ENCODE assay signal across 8 mouse cellular contexts in the genomic region with DNA sequence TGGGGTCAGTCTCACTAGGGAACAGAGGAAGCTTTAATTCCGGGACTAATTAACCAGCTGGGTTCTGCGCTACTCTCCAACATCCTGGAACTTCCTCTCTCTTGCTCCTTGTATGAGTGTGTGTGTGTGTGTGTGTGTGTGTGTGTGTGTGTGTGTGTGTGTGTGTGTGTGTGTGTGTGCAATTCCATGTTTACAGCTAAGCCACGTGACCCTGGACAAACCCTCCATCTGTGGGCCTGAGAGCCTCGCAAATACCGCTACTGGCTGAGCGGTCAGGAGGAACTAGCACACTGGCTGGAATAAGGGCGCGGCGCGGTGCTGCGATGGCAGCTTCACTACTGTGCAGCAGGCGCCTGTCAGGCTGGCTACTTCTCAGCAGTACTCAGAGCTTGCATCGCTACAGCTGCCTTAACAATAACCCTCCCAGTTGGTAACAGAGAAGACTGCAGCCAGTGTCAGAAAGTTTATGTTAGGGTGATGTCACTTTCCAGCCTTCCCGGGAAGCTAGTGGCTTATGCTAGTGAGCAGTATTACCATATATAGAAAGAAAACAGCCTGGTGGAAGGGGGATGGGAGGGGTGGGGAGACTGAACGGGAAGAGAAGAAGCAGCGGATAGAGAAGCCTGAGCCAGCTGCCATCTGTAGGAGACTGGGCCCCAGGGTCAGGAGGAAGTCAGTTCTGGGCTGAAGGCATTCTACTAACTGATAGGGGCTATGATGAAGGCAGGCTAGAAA. TPM values are rescaled to one million over a fixed set of nuclear protein-coding genes. Genes with fewer than 3 reads are reported as not detected.
DNase-seq lines count a peak whose midpoint lies in the region; ATAC-seq and TF ChIP-seq lines count a peak whose summit lies in the region.

No protein-coding gene starts in this region.

- H3K4me1 ChIP-seq in E14TG2a.4 (replicated peaks; ENCODE audit: low read depth, low read length) = peaks cover 18% of the 10 kb centered on the region
- H3K4me1 ChIP-seq in forebrain, embryonic 14.5 days (ENCODE audit: control insufficient read depth, insufficient read depth, low read length) = peaks cover 3% of the 10 kb centered on the region
- peaks cover 2% of the 10 kb centered on the region for H3K4me1 ChIP-seq in liver, postnatal 0 days (ENCODE audit: insufficient read depth)
- peaks cover 15% of the 10 kb centered on the region; the same call in 1 of the 2 replicates for H3K4me1 ChIP-seq in neural tube, embryonic 12.5 days

- peak; percentile 12; the same call in 1 of the 2 replicates for TF ChIP-seq EP300 in liver, postnatal 0 days (IDR thresholded peaks at IDR 0.05; ENCODE audit: low read depth)

- H3K4me2 ChIP-seq in forebrain, embryonic 14.5 days (ENCODE audit: low read length) = peak overlapping the region; percentile 42
- peak overlapping the region; percentile 68 for H3K4me2 ChIP-seq in liver, postnatal 0 days (ENCODE audit: low read depth, low read length)
- peak overlapping the region; percentile 56 for H3K4me2 ChIP-seq in neural tube, embryonic 12.5 days (replicated peaks)

- TF ChIP-seq CTCF in E14TG2a.4 (conservative IDR thresholded peaks at IDR 0.05; ENCODE audit: low read length) = no peak
- TF ChIP-seq CTCF in liver, postnatal 0 days (IDR thresholded peaks at IDR 0.05; ENCODE audit: low read depth) = no peak

- peak; percentile 85 for ATAC-seq in forebrain, embryonic 14.5 days
- peak; percentile 89 for ATAC-seq in liver, postnatal 0 days
- ATAC-seq in neural tube, embryonic 12.5 days (ENCODE audit: low FRiP score, low read depth) = peak; percentile 91

- H3K27ac ChIP-seq in forebrain, embryonic 14.5 days (ENCODE audit: low read depth, low read length) = peak overlapping the region; percentile 2; the same call in 1 of the 2 replicates
- peak overlapping the region; percentile 86 for H3K27ac ChIP-seq in liver, postnatal 0 days (ENCODE audit: low read depth)
- peak overlapping the region; percentile 50; the same call in 1 of the 2 replicates for H3K27ac ChIP-seq in neural tube, embryonic 12.5 days

- H3K9ac ChIP-seq in forebrain, embryonic 14.5 days (ENCODE audit: low read length) = peak overlapping the region; percentile 32
- peak overlapping the region; percentile 28; the same call in 1 of the 2 replicates for H3K9ac ChIP-seq in liver, postnatal 0 days (replicated peaks)
- H3K9ac ChIP-seq in neural tube, embryonic 12.5 days = peak overlapping the region; percentile 36; the same call in 1 of the 2 replicates

- peaks cover 3% of the 10 kb centered on the region; the same call in 1 of the 2 replicates for H3K27me3 ChIP-seq in E14TG2a.4 (ENCODE audit: insufficient read depth, low read length)
- H3K27me3 ChIP-seq in forebrain, embryonic 14.5 days (replicated peaks; ENCODE audit: control insufficient read depth, insufficient read depth, low read length) = no peaks in the 10 kb centered on the region
- no peaks in the 10 kb centered on the region for H3K27me3 ChIP-seq in liver, postnatal 0 days (ENCODE audit: insufficient read depth, low read length)
- H3K27me3 ChIP-seq in neural tube, embryonic 12.5 days (replicated peaks) = no peaks in the 10 kb centered on the region

- DNase-seq in c-Kit-positive CD71-positive TER-119-negative erythroid progenitor cells, embryonic 14.5 days (ENCODE audit: low read depth) = peak; percentile 32
- DNase-seq in forebrain, embryonic 14.5 days (ENCODE audit: low spot score) = peak; percentile 71
- DNase-seq in heart, postnatal 14 days = peak; percentile 77 to 80
- peak; percentile 28 for DNase-seq in large intestine, adult 2 months (ENCODE audit: low read depth, low spot score)
- peak; percentile 73 for DNase-seq in liver, postnatal 0 days
- peak; percentile 69 for DNase-seq in testis, postnatal 10 days (ENCODE audit: low spot score)

- intact Hi-C loops in heart, postnatal 14 days (cut with DNase I) = loop anchor here (2.0 kb wide), 1 partner anchor 30 kb away; a partner anchor contains a TSS

- H3K36me3 ChIP-seq in E14TG2a.4 (ENCODE audit: insufficient read depth, low read length) = no peaks in the 10 kb centered on the region
- H3K36me3 ChIP-seq in forebrain, embryonic 14.5 days (ENCODE audit: control insufficient read depth, insufficient read depth, low read length) = no peaks in the 10 kb centered on the region
- no peaks in the 10 kb centered on the region for H3K36me3 ChIP-seq in liver, postnatal 0 days (replicated peaks; ENCODE audit: insufficient read depth, low read length)
- no peaks in the 10 kb centered on the region for H3K36me3 ChIP-seq in neural tube, embryonic 12.5 days

- 3% methylated on average over 16 of the region's 16 CpGs for WGBS in forebrain, embryonic 14.5 days
- WGBS in large intestine, adult 2 months = 2% methylated on average over 16 of the region's 16 CpGs
- 6% methylated on average over 16 of the region's 16 CpGs for WGBS in liver, postnatal 0 days (ENCODE audit: insufficient replicate concordance)
- 3% methylated on average over 16 of the region's 16 CpGs for WGBS in neural tube, embryonic 12.5 days

- H3K4me3 ChIP-seq in E14TG2a.4 (replicated peaks; ENCODE audit: low read length) = peak overlapping the region; percentile 41
- H3K4me3 ChIP-seq in forebrain, embryonic 14.5 days (ENCODE audit: low read depth, low read length) = peak overlapping the region; percentile 11; the same call in 1 of the 2 replicates
- H3K4me3 ChIP-seq in liver, postnatal 0 days (ENCODE audit: low read depth, low read length) = peak overlapping the region; percentile 18; the same call in 1 of the 2 replicates
- peak overlapping the region; percentile 13 for H3K4me3 ChIP-seq in neural tube, embryonic 12.5 days

- H3K9me3 ChIP-seq in E14TG2a.4 (ENCODE audit: low read length) = no peaks in the 10 kb centered on the region
- no peaks in the 10 kb centered on the region for H3K9me3 ChIP-seq in forebrain, embryonic 14.5 days (replicated peaks; ENCODE audit: control insufficient read depth, low read length)
- H3K9me3 ChIP-seq in liver, postnatal 0 days (ENCODE audit: low read length) = no peaks in the 10 kb centered on the region
- no peaks in the 10 kb centered on the region for H3K9me3 ChIP-seq in neural tube, embryonic 12.5 days

RNA-seq across cellular contexts. Expression of a gene that starts 30.9 kb away (rescaled TPM):
- 95.1 and 105 TPM in 2 replicates for polyA plus RNA-seq in forebrain, embryonic 14.5 days (2014; fragmentation: Nextera tagmentation; extraction: Ambion mirVana)
- 100 to 1,000 TPM; 467 to 472 TPM for total RNA-seq in heart, postnatal 14 days (2021)
- 44.3 and 47.2 TPM in 2 replicates for polyA plus RNA-seq in large intestine, adult 2 months (2012; rRNA removed)
- 60.8 and 64.8 TPM in 2 replicates for polyA plus RNA-seq in liver, postnatal 0 days (2015; fragmentation: Nextera tagmentation; extraction: Ambion mirVana)
- polyA plus RNA-seq in neural tube, embryonic 12.5 days (2016; fragmentation: Nextera tagmentation; extraction: Ambion mirVana) = 158 and 174 TPM in 2 replicates

Comparison
In these comparisons a context has a peak if more than half of its experiments do, and no peak if none do; other contexts are left out.
1. Peak in every context shown above with its lines: DNase-seq, ATAC-seq, H3K4me3 ChIP-seq and H3K27ac ChIP-seq.
2. DNase-seq: peak in every context shown above with its lines; median percentile 78 in heart, postnatal 14 days; 73 in liver, postnatal 0 days; 71 in forebrain, embryonic 14.5 days; 69 in testis, postnatal 10 days; 32 in c-Kit-positive CD71-positive TER-119-negative erythroid progenitor cells, embryonic 14.5 days; 28 in large intestine, adult 2 months.
3. H3K27ac ChIP-seq: peak in every context shown above with its lines; median percentile 86 in liver, postnatal 0 days; 50 in neural tube, embryonic 12.5 days; 2 in forebrain, embryonic 14.5 days.